Mouse (Mus musculus) megakaryocyte, embryonic 14.5 days (primary cell): ENCODE results near the gene Uqcrh. TPM values are rescaled to one million over a fixed set of nuclear protein-coding genes. Genes with fewer than 3 reads are reported as not detected.

Source experiments
- H3K27me3 ChIP-seq: replicated peaks from 2 replicates; pipeline ENCODE3; 2012; ENCODE audit warnings: inconsistent platforms
- H3K36me3 ChIP-seq: replicated peaks from 2 replicates; pipeline ENCODE3; 2012; ENCODE audit warnings: low read length, inconsistent platforms, mixed read lengths
- H3K4me1 ChIP-seq: 2 replicates; pipeline ENCODE4 v1.6.1; 2012; ENCODE audit warnings: inconsistent platforms
- H3K4me3 ChIP-seq: replicated peaks from 2 replicates; pipeline ENCODE3; 2012; ENCODE audit warnings: moderate library complexity, mild to moderate bottlenecking, inconsistent platforms
- H3K9me3 ChIP-seq: 2 replicates; pipeline ENCODE4 v1.6.1; 2012; ENCODE audit warnings: inconsistent platforms
- FLI1 ChIP-seq: IDR thresholded peaks from 2 replicates; pipeline ENCODE4 v1.6.1; 2012; ENCODE audit warnings: low read length, inconsistent platforms, mixed read lengths
- GATA1 ChIP-seq: IDR thresholded peaks from 3 replicates; pipeline ENCODE4 v1.6.1; 2012; ENCODE audit warnings: mixed read lengths, low read length, inconsistent platforms, borderline replicate concordance
- polyA plus RNA-seq: library from polyadenylated mRNA; stranded (reverse); fragments of >175 nt; gene quantifications from 2 replicates; pipeline ENCODE4 v1.2.3, GENCODE M21; 2012; ENCODE audit warnings: low replicate concordance; ENCODE audit not compliant: insufficient read depth

Uqcrh gene
- polyA plus RNA-seq, 1 experiment: 73.9 TPM

DNA sequence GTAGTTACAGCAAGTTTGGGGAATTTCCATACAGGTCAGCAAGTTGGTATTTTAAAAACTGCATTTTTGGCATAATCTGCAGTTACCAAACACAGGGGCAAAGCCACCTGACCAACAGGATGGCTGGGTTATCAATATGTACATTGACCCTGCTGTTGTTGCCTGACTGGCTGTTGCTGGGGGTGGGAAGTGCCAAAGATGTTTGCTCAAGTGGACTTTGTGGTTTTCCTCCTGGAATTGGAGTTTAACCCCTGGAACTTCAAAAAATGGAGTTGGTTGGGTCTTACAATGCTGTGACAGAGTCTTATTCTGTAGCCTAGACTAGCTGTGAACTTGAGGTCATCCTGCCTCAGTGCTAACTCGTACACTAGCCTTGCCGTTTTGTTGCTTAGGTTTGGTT, 34.4 kb downstream of the Uqcrh start:
- peaks cover 7% of the 10 kb centered on the region; the same call in 1 of the 2 replicates for H3K4me1 ChIP-seq
- H3K9me3 ChIP-seq: no peaks in the 10 kb centered on the region
- H3K4me3 ChIP-seq: no peak overlapping the region
- no peaks in the 10 kb centered on the region for H3K27me3 ChIP-seq
- TF ChIP-seq FLI1 (no peak), GATA1 (no peak)
- H3K36me3 ChIP-seq: peaks cover 81% of the 10 kb centered on the region

DNA sequence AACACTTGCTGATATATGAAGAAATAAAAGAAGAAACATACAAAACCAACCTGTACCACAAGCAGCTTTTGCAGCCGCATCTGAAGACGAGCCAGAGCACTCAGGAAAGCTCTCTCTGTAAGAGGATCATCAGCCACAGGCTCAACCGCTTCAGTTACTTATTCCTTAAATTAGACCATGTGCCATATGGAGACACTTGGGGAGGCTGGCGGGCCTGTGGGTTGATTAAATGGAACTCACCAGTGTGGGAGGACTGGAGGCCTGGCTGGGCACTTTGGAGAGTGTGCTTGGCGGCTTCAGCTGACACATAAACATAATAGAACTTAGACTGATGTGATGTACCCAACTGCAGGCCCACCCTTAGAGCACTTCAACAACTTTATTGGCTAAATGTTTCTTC, 41.5 kb downstream of the Uqcrh start:
- no peaks in the 10 kb centered on the region for H3K9me3 ChIP-seq
- H3K4me1 ChIP-seq: no peaks in the 10 kb centered on the region
- H3K27me3 ChIP-seq: peaks cover under 1% of the 10 kb centered on the region
- TF ChIP-seq GATA1 (no peak), FLI1 (no peak)
- peaks cover 64% of the 10 kb centered on the region for H3K36me3 ChIP-seq
- H3K4me3 ChIP-seq: no peak overlapping the region

DNA sequence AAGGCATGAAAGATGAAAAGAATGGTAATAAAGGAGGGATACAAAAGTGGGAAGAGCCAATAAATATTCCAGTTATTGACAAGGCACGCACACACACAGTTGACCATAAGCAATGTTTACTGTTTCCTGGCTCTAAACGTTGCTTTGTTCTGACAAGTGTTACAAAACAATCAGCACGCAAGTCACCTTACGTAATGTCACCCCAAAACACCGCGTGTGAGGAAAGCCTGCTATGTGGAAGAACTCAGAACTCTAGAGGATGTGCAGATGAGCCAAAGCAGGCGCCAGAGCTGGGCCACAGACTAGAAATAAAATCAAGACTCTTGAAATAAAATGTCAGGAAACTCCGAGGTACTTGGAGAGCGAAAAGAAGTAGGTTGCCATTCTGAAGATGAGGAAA, 42.0 kb downstream of the Uqcrh start:
- TF ChIP-seq FLI1 (no peak), GATA1 (no peak)
- H3K27me3 ChIP-seq: peaks cover 2% of the 10 kb centered on the region

DNA sequence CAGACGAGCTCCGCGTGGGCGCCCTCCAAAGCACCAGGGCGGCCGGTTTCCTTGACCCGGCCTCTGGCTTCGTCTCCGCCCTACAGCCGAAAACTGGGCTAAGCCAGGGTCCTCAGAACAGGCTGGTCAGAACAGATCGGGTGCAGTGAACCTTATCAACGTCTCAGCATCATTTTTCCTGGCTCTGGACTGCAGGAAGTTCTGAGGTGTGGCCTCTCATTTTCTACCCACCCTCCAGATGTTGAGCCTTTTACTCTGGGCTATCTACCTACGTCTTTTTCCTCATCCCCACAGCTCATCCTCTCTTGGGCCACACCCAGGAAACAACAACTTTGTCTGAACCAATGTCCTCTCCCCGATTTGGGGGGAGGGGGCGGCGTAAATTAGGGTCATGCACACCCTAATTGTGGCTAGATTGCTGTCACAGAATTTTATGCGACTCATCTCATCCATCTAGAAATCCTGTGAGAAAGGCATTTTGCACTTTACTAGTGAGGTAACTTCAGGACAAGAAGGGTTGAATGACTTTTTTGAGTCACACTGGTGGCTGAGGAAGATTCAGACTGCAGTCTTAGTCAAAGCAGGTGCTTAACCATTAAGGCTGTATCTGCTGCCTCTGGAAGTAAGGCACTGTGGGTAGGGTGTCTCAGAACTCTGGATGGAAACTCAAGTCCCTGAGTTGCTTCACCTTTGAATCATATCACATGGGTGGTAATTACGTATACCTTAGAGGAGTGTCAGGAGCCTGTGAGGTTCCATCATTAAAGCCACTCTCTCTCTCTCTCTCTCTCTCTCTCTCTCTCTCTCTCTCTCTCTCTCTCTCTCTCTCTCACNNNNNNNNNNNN, 56.7 kb downstream of the Uqcrh start, which contains the start of gene Faah:
Gene Faah (minus strand): TSS at position 25 of the 845 bp plus-strand sequence.
- Histone ChIP-seq H3K9me3 (peaks cover 10% of the 10 kb centered on the region; the same call in 1 of the 2 replicates), H3K4me1 (peaks cover 27% of the 10 kb centered on the region), H3K36me3 (no peaks in the 10 kb centered on the region), H3K4me3 (peak within 1 kb of the TSS; percentile 93), H3K27me3 (peaks cover 75% of the 10 kb centered on the region)
- TF ChIP-seq GATA1 (no peak), FLI1 (no peak)

More for the DNA sequence above, 42.0 kb downstream of the Uqcrh start:
- Histone ChIP-seq H3K4me3 (no peak overlapping the region), H3K36me3 (peaks cover 60% of the 10 kb centered on the region), H3K9me3 (no peaks in the 10 kb centered on the region), H3K4me1 (no peaks in the 10 kb centered on the region)

DNA sequence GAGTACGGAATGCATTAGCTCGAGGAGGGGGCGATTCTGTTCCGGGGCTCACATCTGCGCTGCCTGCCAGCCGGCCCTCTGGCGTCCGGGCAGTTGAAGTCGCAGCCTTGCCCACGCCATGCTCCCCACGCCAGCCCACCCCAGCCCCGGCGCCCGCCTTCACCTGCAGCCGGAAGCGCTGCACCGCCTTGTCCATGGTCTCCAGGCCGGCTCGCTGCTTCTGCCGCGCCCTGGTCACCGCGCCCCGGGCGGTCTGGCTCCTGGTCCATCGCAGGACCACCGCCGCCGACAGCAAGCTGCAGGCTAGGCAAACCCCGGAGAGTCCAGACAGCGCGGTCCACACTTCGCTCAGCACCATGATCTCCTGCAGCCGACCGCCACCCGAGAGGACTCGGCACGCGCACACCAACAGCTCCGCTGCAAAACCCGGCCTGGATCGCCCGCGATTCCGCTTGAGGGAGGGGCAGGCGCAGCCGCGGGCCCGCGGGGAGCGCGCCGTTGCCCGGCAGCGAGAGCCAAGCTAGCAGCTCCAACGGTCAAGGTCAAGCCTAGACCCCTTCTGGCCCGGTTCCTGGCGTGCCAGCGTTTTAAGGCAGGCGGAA, 57.5 kb downstream of the Uqcrh start:
- peaks cover 10% of the 10 kb centered on the region; the same call in 1 of the 2 replicates for H3K9me3 ChIP-seq
- H3K36me3 ChIP-seq: no peaks in the 10 kb centered on the region
- H3K4me3 ChIP-seq: peak overlapping the region; percentile 93
- TF ChIP-seq FLI1 (no peak), GATA1 (no peak)
- peaks cover 20% of the 10 kb centered on the region for H3K4me1 ChIP-seq
- peaks cover 72% of the 10 kb centered on the region for H3K27me3 ChIP-seq

Other genes starting within 250 kb of the Uqcrh start
- 19.3 and 30.2 TPM in 2 replicates for gene Mob3c, start 247.0 kb downstream of the Uqcrh start, polyA plus RNA-seq
- 293 and 361 TPM in 2 replicates for gene Mknk1, start 235.9 kb downstream of the Uqcrh start, polyA plus RNA-seq
- gene Kncn, start 190.7 kb downstream of the Uqcrh start, polyA plus RNA-seq: 0.29 TPM in 1 of 2 replicates, not detected in the other
- gene 6430628N08Rik, start 184.4 kb downstream of the Uqcrh start, polyA plus RNA-seq: 0.16 TPM in 1 of 2 replicates, not detected in the other
- not detected in 2 replicates for gene Dmbx1, start 135.1 kb downstream of the Uqcrh start, polyA plus RNA-seq
- gene Faah, start 57.1 kb downstream of the Uqcrh start, polyA plus RNA-seq: 2.9 and 3.8 TPM in 2 replicates
- gene Nsun4, start 21.2 kb downstream of the Uqcrh start, polyA plus RNA-seq: 0.27 TPM in 1 of 2 replicates, not detected in the other
- 13.4 and 17.7 TPM in 2 replicates for gene Lrrc41, start 198 bp upstream of the Uqcrh start, polyA plus RNA-seq
- 0.75 TPM in 1 of 2 replicates, not detected in the other for gene Rad54l, start 48.6 kb upstream of the Uqcrh start, polyA plus RNA-seq
- 1.0 and 6.1 TPM in 2 replicates for gene Pomgnt1, start 48.8 kb upstream of the Uqcrh start, polyA plus RNA-seq
- gene Lurap1, start 76.3 kb upstream of the Uqcrh start, polyA plus RNA-seq: 0.93 TPM in 1 of 2 replicates, not detected in the other
- gene Tspan1, start 92.5 kb upstream of the Uqcrh start, polyA plus RNA-seq: not detected in 2 replicates
- not detected in 2 replicates for gene 1700042G07Rik, start 98.3 kb upstream of the Uqcrh start, polyA plus RNA-seq
- gene Gm49337, start 98.3 kb upstream of the Uqcrh start, polyA plus RNA-seq: not detected in 2 replicates
- gene Pik3r3, start 146.5 kb upstream of the Uqcrh start, polyA plus RNA-seq: 1.2 TPM in 1 of 2 replicates, not detected in the other